Mouse (Mus musculus) macrophage (primary cell): Measurements from ENCODE around the gene Apba3. TPM values are rescaled to one million over a fixed set of nuclear protein-coding genes. Genes with fewer than 3 reads are reported as not detected.
A peak's percentile ranks its signal among the peaks of the same experiment; 100 is the strongest.

Experiments used
- H3K27ac ChIP-seq: fragments of 350-480 bp; formaldehyde crosslinking; 2 replicates; pipeline ENCODE4 v1.9.0; 2021
- H3K36me3 ChIP-seq: fragments of 350-480 bp; formaldehyde crosslinking; 2 replicates; pipeline ENCODE4 v1.9.0; 2021; ENCODE audit errors: inconsistent target
- H3K4me3 ChIP-seq: fragments of 350-480 bp; formaldehyde crosslinking; 2 replicates; pipeline ENCODE4 v1.9.0; 2021; ENCODE audit errors: inconsistent target
- H3K79me2 ChIP-seq: fragments of 350-480 bp; formaldehyde crosslinking; 2 replicates; pipeline ENCODE4 v1.9.0; 2021; ENCODE audit errors: inconsistent target
- WGBS: methylation state at CpG from one replicate; pipeline ENCODE4 v1.1.7; 2026; ENCODE audit warnings: inconsistent platforms; ENCODE audit not compliant: missing documents; 5-methylcytosine and 5-hydroxymethylcytosine counted together
- polyA plus RNA-seq: library from polyadenylated mRNA; stranded (reverse); fragments of 250-400 nt; gene quantifications from 3 replicates; pipeline ENCODE4 v1.2.4, GENCODE M21; 2018; ENCODE audit warnings: inconsistent platforms

Gene Apba3
- polyA plus RNA-seq, 1 experiment from 2014 or later = 9.8 TPM

- Histone ChIP-seq H3K36me3 (peaks cover 25% of the 10 kb centered on the region; the same call in 1 of the 2 replicates), H3K27ac (peak overlapping the region; percentile 62)
Observed at GRCm38 (mm10) chr10:81268643-81269412, 2.1 kb downstream of the Apba3 start.

GRCm38 (mm10) chr10:81272356-81272755, 5.6 kb downstream of the Apba3 start:
- Histone ChIP-seq H3K79me2 (peaks cover 14% of the 10 kb centered on the region), H3K27ac (no peak overlapping the region), H3K36me3 (peaks cover 18% of the 10 kb centered on the region; the same call in 1 of the 2 replicates), H3K4me3 (no peak overlapping the region)
- 96% methylated on average over 19 of the region's 21 CpGs for WGBS

More at GRCm38 (mm10) chr10:81268643-81269412, 2.1 kb downstream of the Apba3 start:
- Histone ChIP-seq H3K79me2 (peaks cover 27% of the 10 kb centered on the region), H3K4me3 (peak overlapping the region; percentile 94)
- 88% methylated on average over 16 of the region's 16 CpGs for WGBS

DNA sequence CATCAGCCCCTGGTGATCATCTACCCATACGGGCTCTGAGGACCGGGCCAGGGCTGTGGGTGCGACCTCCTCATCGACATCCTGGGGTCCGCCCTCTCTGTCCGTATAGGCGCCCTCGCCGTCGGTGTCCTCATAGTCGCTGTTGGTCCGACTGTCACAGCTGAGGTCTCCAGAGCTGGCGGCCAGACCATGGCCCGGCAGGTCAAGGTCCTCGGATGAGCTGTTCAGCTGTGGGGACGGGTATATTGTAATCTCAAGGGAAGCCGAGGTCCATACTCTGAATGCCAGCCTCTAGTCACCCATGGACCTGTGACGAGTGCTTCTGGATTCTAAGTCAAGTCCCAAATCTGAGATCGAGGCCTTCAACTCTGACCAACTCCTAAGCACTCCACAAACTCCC, 7.1 kb downstream of the Apba3 start:
- Histone ChIP-seq H3K4me3 (no peak overlapping the region), H3K79me2 (peaks cover 6% of the 10 kb centered on the region), H3K27ac (no peak overlapping the region), H3K36me3 (peaks cover 18% of the 10 kb centered on the region; the same call in 1 of the 2 replicates)
- WGBS = 93% methylated on average over 17 of the region's 19 CpGs

GRCm38 (mm10) chr10:81277676-81278075, 10.9 kb downstream of the Apba3 start:
- Histone ChIP-seq H3K36me3 (peaks cover 10% of the 10 kb centered on the region; the same call in 1 of the 2 replicates), H3K4me3 (no peak overlapping the region), H3K27ac (no peak overlapping the region), H3K79me2 (no peaks in the 10 kb centered on the region)
- 91% methylated on average over 17 of the region's 22 CpGs for WGBS

- H3K79me2 ChIP-seq = no peaks in the 10 kb centered on the region
- H3K27ac ChIP-seq = no peak overlapping the region
- WGBS = 92% methylated on average over 10 of the region's 10 CpGs
- H3K4me3 ChIP-seq = no peak overlapping the region
- no peaks in the 10 kb centered on the region for H3K36me3 ChIP-seq
Observed at GRCm38 (mm10) chr10:81279496-81279895, 12.7 kb downstream of the Apba3 start.

DNA sequence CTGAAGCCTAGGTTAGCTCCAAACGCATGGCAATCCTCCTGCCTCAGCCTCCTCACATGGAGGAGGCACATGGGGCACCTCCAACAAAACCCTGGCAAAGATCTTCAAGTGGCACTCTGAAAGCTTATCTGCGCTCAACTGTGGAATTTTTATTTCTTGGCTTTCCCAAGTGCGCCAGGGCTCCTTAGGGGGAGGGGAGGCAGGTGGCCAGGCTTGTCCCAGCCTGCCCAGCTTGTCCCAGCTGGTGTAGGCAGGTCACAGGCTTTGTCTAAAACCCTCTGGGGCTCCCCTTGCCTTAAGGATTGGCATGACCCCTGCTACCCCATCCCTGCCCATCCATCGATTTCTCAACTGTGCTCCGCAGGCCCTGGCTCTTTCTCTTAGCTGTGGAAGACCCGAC, 17.4 kb downstream of the Apba3 start:
- no peak overlapping the region for H3K4me3 ChIP-seq
- no peak overlapping the region for H3K27ac ChIP-seq
- WGBS = 88% methylated on average over 6 of the region's 6 CpGs
- no peaks in the 10 kb centered on the region for H3K79me2 ChIP-seq
- no peaks in the 10 kb centered on the region for H3K36me3 ChIP-seq

DNA sequence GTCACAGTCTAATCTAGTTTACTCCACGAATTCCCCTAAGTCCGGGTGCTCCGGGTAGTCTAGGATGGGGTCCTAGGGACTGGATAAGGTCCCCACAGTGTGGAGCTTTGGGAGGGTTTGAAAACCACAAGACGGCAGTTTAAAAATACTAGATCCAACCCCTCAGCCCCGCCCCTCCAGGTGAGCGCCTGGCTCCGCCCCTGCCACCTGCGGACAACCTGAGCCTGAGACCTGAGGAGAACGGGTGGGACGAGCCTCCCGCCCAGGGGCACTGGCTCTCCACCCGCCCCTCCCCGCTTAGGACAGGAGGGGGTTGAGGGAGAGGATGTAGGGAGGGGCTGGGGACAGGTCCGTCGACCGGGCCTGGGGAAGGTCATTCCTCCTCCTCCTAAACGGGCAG, 18.0 kb downstream of the Apba3 start:
- H3K36me3 ChIP-seq = no peaks in the 10 kb centered on the region
- 65% methylated on average over 16 of the region's 17 CpGs for WGBS
- peak overlapping the region; percentile 48; the same call in 1 of the 2 replicates for H3K4me3 ChIP-seq
- no peaks in the 10 kb centered on the region for H3K79me2 ChIP-seq
- no peak overlapping the region for H3K27ac ChIP-seq

GRCm38 (mm10) chr10:81285694-81286450, 19.1 kb downstream of the Apba3 start:
- Histone ChIP-seq H3K79me2 (no peaks in the 10 kb centered on the region), H3K4me3 (peak overlapping the region; percentile 48), H3K36me3 (no peaks in the 10 kb centered on the region), H3K27ac (no peak overlapping the region)
- 4% methylated on average over 53 of the region's 54 CpGs for WGBS

DNA sequence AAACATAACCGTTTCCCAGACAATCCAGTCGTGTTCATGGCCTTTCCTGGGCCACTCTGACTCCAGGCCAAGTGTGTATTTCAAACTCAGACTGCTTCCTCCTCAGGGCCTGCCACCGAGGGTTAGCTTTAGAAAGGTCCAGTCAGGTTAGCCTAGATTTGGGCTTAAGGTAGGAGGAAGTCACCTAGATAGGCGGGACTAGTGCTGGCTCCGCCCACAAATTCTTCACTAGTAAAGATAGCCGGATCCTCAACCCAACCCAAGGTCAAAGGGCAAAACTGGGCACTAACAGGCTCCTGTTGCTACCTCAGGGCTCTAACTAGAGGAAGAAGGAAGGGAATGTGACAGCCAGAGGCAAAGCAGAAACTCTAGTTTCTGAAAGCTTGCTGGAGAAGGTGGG, 19.8 kb downstream of the Apba3 start:
- WGBS = 67% methylated on average over 6 of the region's 6 CpGs
- Histone ChIP-seq H3K79me2 (no peaks in the 10 kb centered on the region), H3K27ac (no peak overlapping the region), H3K36me3 (no peaks in the 10 kb centered on the region), H3K4me3 (no peak overlapping the region)

DNA sequence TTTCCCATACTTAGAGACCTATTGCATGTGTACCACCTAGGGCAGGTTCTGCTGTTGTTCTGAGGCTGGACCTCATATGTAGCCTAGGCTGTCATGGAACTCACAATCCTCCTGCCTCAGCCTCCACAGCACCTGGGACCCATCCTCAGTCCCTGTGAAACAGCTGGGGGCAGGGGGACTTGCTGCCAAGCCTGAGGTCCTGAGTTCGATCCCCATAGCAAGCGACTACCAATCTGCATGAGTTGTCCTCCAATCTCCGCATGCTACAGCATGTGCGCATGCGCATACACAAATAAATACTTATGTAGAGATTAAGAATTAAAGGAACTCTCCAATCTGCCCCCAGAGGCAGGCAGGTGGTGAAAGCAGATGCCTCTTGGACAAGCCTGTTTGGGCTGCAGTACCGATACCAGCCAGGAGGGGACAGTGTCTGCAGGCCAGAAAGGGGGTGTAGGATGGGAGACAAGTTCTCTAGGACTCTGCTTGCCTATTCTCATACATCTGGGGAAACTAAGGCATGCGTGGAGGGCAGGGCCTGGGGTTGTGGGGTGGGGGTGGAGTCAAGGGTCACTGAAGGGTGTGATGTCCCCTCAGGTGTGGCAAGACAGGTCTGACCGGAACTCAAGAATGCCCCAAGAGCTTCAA, 20.9 kb downstream of the Apba3 start:
- WGBS = 75% methylated on average over 8 of the region's 8 CpGs
- H3K36me3 ChIP-seq = no peaks in the 10 kb centered on the region
- H3K4me3 ChIP-seq = no peak overlapping the region
- H3K27ac ChIP-seq = no peak overlapping the region
- H3K79me2 ChIP-seq = no peaks in the 10 kb centered on the region

DNA sequence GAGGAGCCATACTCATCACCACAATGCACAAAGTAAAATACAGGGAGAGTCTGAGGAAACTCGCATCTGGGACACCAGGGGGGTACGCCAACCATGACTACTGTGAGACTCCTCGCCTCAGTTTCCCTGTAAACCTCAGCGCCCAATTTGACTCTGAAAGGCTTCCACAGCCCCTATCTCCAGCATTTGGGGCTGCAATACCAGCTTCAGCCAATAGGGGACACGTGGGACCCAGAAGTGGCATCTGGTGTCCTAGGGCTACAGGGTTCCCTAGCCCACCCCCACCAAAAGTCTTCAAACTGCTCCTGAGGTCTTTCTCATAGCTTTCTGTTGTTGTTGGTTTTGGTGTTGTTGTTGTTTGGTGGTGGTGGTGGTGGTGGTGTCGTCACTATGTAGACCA, 21.8 kb downstream of the Apba3 start:
- Histone ChIP-seq H3K4me3 (no peak overlapping the region), H3K27ac (no peak overlapping the region), H3K36me3 (no peaks in the 10 kb centered on the region), H3K79me2 (peaks cover 5% of the 10 kb centered on the region)
- WGBS = 48% methylated on average over 6 of the region's 6 CpGs

DNA sequence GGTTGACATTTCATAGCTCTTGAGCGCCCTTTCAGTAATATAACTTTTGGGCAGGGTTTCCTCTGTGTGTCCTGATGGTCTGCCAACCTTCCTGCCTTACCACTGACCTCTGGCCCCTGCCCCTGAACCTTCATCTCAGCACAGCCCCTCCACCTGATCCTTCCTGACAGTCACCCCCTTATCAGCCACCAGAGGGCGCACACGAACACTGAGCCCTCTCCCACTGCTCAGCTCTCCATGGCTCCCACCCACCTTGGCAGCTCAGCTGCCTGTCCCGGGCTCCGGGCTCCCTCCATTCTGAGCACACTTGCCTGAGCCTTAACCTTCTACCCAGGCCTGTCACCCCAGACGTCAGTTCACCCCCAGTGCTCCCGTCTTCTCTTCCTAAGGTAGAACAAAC, 22.5 kb downstream of the Apba3 start:
- no peaks in the 10 kb centered on the region for H3K36me3 ChIP-seq
- H3K27ac ChIP-seq = no peak overlapping the region
- 19% methylated on average over 7 of the region's 7 CpGs for WGBS
- H3K4me3 ChIP-seq = no peak overlapping the region
- peaks cover 12% of the 10 kb centered on the region for H3K79me2 ChIP-seq

GRCm38 (mm10) chr10:81289811-81290210, 23.1 kb downstream of the Apba3 start:
- Histone ChIP-seq H3K27ac (no peak overlapping the region), H3K4me3 (no peak overlapping the region), H3K36me3 (no peaks in the 10 kb centered on the region), H3K79me2 (peaks cover 17% of the 10 kb centered on the region)
- 75% methylated on average over 14 of the region's 14 CpGs for WGBS

GRCm38 (mm10) chr10:81290698-81291460, 24.1 kb downstream of the Apba3 start:
- Histone ChIP-seq H3K79me2 (peaks cover 28% of the 10 kb centered on the region), H3K27ac (peak overlapping the region; percentile 41), H3K4me3 (no peak overlapping the region), H3K36me3 (no peaks in the 10 kb centered on the region)
- 44% methylated on average over 22 of the region's 24 CpGs for WGBS
